14 mouse cellular contexts compared by ENCODE assay signal in the genomic region with DNA sequence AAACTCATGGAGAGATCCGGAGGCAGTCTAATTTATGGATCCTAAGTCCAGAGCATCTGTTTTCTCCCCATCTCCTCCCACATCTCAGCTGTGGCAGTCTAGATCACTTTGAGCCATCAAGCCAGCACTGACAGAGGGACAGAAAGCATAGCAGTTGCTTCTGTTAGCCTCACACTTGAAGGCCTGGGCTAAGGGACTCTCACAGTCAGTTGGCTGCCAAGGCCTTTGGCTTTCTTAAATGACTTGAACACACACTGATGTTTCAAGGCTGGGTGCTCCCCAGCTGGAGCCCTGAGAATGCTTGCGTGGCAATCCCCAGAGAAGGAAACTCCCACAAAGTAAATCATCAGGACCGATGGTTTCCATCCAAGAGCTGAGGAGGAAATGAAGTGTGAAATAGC. TPM values are rescaled to one million over a fixed set of nuclear protein-coding genes. Genes with fewer than 3 reads are reported as not detected.
DNase-seq lines count a peak whose midpoint lies in the region; ATAC-seq and TF ChIP-seq lines count a peak whose summit lies in the region.
"Had no signal": no experiment of that assay in that cellular context is flagged by ENCODE, and none has a peak within 500 bp of the region (broad histone marks: within the 10 kb centered on the region; RNA-seq: fewer than 3 reads in every experiment).

No protein-coding gene starts in this region.

- H3K4me1 ChIP-seq in CH12.LX (ENCODE audit: control insufficient read depth in 1 of 2, insufficient read depth in 2 of 2): peaks cover 0 to 8% of the 10 kb centered on the region in 2 experiments; a peak in 2 of 4 replicates
- H3K4me1 ChIP-seq in limb, embryonic 11.5 days (ENCODE audit: control insufficient read depth, insufficient read depth, low read length): no peaks in the 10 kb centered on the region; the same call in 1 of the 2 replicates
- 0 out of 2 replicates have a peak, but pooled peaks cover 3% of the 10 kb centered on the region for H3K4me1 ChIP-seq in forebrain, embryonic 10.5 days

- POLR2A ChIA-PET in Patski (lab: Charles Lee): no interaction called here

- H3K27ac ChIP-seq in CH12.LX (ENCODE audit: insufficient read depth, low read depth): no peak overlapping the region
- no peak overlapping the region for H3K27ac ChIP-seq in layer of hippocampus, adult 2 months
- H3K27ac ChIP-seq in limb, embryonic 11.5 days (replicated peaks; ENCODE audit: low read depth, low read length): no peak overlapping the region
- H3K27ac ChIP-seq in forebrain, embryonic 10.5 days: no peak overlapping the region
- H3K27ac ChIP-seq: liver, embryonic 14.5 days had no signal

- TF ChIP-seq POLR2A in CH12.LX (IDR thresholded peaks at IDR 0.05; ENCODE audit: low read depth, low read length): no peak

- WGBS in limb, embryonic 11.5 days: 78% methylated on average over 3 of the region's 3 CpGs
- 85% methylated on average over 3 of the region's 3 CpGs for WGBS in forebrain, embryonic 10.5 days

- no peak for TF ChIP-seq EP300 in CH12.LX (IDR thresholded peaks at IDR 0.05; ENCODE audit: low read length)

- H3K9me3 ChIP-seq in CH12.LX (replicated peaks; ENCODE audit: low read length): no peaks in the 10 kb centered on the region
- H3K9me3 ChIP-seq in limb, embryonic 11.5 days (ENCODE audit: control insufficient read depth, low read length): no peaks in the 10 kb centered on the region
- no peaks in the 10 kb centered on the region for H3K9me3 ChIP-seq in forebrain, embryonic 10.5 days

- ATAC-seq in Patski: peak; percentile 28
- no peak for ATAC-seq in limb, embryonic 11.5 days (ENCODE audit: insufficient number of reproducible peaks, low FRiP score, low TSS enrichment, low read depth)
- ATAC-seq: midbrain, embryonic 16.5 days had no signal

- H3K4me3 ChIP-seq in CH12.LX (replicated peaks in 1 of 3; ENCODE audit: low read depth in 2 of 3, low read length in 2 of 3, poor library complexity in 1 of 3): no peak overlapping the region
- no peak overlapping the region for H3K4me3 ChIP-seq in layer of hippocampus, adult 2 months
- no peak overlapping the region for H3K4me3 ChIP-seq in limb, embryonic 11.5 days (ENCODE audit: low read depth, low read length)
- no peak overlapping the region for H3K4me3 ChIP-seq in forebrain, embryonic 10.5 days
- H3K4me3 ChIP-seq: erythroblast, embryonic 14.5 days had no signal

- DNase-seq in CH12.LX (ENCODE audit: extremely low read depth): peak; percentile 2
- DNase-seq in Patski (ENCODE audit: low read depth, low spot score): peak; percentile 77
- DNase-seq in layer of hippocampus, adult 2 months (ENCODE audit: low spot score in 2 of 2): peak; percentile 17 to 69
- DNase-seq in limb, embryonic 11.5 days (ENCODE audit: low spot score): peak; percentile 17
- no peak for DNase-seq in cerebellum, adult 9-10 months
- DNase-seq in cerebellum, postnatal 14 days: no peak
- DNase-seq in forebrain, embryonic 10.5 days (ENCODE audit: extremely low spot score, low spot score): no peak
- DNase-seq: heart, postnatal 10 days; lung, postnatal 4 days had no signal

- in situ Hi-C loops in CH12.LX (cut with MboI; ENCODE audit: low pct_ligation_motif_present, low pct_unique_long_range_greater_than_20kb, low sequenced_read_pairs) (no loop called here), Patski (cut with MboI; ENCODE audit: low pct_unique_long_range_greater_than_20kb) (no loop called here)

- H3K36me3 ChIP-seq in CH12.LX (replicated peaks in 1 of 2; ENCODE audit: control insufficient read depth in 1 of 2, insufficient read depth in 1 of 2, low read length in 1 of 2): no peaks in the 10 kb centered on the region
- no peaks in the 10 kb centered on the region for H3K36me3 ChIP-seq in limb, embryonic 11.5 days (ENCODE audit: control insufficient read depth, insufficient read depth, low read length)
- H3K36me3 ChIP-seq in forebrain, embryonic 10.5 days (replicated peaks): no peaks in the 10 kb centered on the region

- H3K79me2 ChIP-seq in CH12.LX (replicated peaks; ENCODE audit: control insufficient read depth, extremely low read depth, insufficient read depth, poor library complexity, severe bottlenecking): no peaks in the 10 kb centered on the region

- dilution Hi-C loops in CH12.LX (cut with MboI; ENCODE audit: extremely low pct_ligation_motif_present, extremely low pct_unique_long_range_greater_than_20kb, low sequenced_read_pairs): no loop called here

- no peak for TF ChIP-seq RAD21 in CH12.LX (IDR thresholded peaks at IDR 0.05; ENCODE audit: low read depth, low read length)

- CTCF ChIA-PET in Patski (lab: Charles Lee): no interaction called here

- no peak overlapping the region for H3K9ac ChIP-seq in CH12.LX (ENCODE audit: insufficient read depth, low read depth)
- no peak overlapping the region for H3K9ac ChIP-seq in limb, embryonic 11.5 days (ENCODE audit: low read length)
- H3K9ac ChIP-seq: liver, embryonic 14.5 days had no signal

- no peak overlapping the region for H3K4me2 ChIP-seq in CH12.LX (ENCODE audit: insufficient read depth, low read depth, poor library complexity, severe bottlenecking)
- no peak overlapping the region for H3K4me2 ChIP-seq in limb, embryonic 11.5 days (ENCODE audit: low read depth, severe bottlenecking)

- TF ChIP-seq CTCF in CH12.LX (conservative IDR thresholded peaks at IDR 0.05 in 1 of 2, IDR thresholded peaks at IDR 0.05 in 1 of 2; ENCODE audit: low read depth in 2 of 2, low read length in 2 of 2): no peak
- TF ChIP-seq CTCF in Patski (IDR thresholded peaks at IDR 0.05): no peak
- TF ChIP-seq CTCF in layer of hippocampus, adult 2 months (conservative IDR thresholded peaks at IDR 0.05): no peak

- H3K27me3 ChIP-seq in CH12.LX (replicated peaks) (no peaks in the 10 kb centered on the region), Patski (peaks cover 3% of the 10 kb centered on the region)
- no peaks in the 10 kb centered on the region for H3K27me3 ChIP-seq in limb, embryonic 11.5 days (ENCODE audit: control insufficient read depth, insufficient read depth, low read length)
- no peaks in the 10 kb centered on the region for H3K27me3 ChIP-seq in forebrain, embryonic 10.5 days (ENCODE audit: poor library complexity, severe bottlenecking)

TF ChIP-seq in CH12.LX, 34 proteins besides CTCF, POLR2A, EP300 and RAD21:
- TF ChIP-seq MAZ (IDR thresholded peaks at IDR 0.05; ENCODE audit: low read depth, low read length): no peak
- TF ChIP-seq USF1 (IDR thresholded peaks at IDR 0.05; ENCODE audit: low read depth, low read length): no peak
- TF ChIP-seq NELFE (IDR thresholded peaks at IDR 0.05; ENCODE audit: low read depth, low read length): no peak
- no peak for TF ChIP-seq ZNF384 (IDR thresholded peaks at IDR 0.05; ENCODE audit: low read depth, low read length)
- TF ChIP-seq BHLHE40 (IDR thresholded peaks at IDR 0.05; ENCODE audit: low read depth, low read length): no peak

RNA-seq across cellular contexts. Expression of a gene that starts 52.4 kb away (rescaled TPM):
- total RNA-seq in CH12.LX (2012; rRNA removed) (1.8 and 2.1 TPM in 2 replicates), CH12.LX (2014; rRNA removed) (1.4 and 1.7 TPM in 2 replicates)
- polyA plus RNA-seq in CH12.LX (2012; ENCODE audit: insufficient read length, low read depth) (1.7 and 1.8 TPM in 2 replicates), Patski (2021) (0.13 TPM)
- total RNA-seq in layer of hippocampus, adult 2 months (2021): under 1 TPM; 0.44 to 0.81 TPM
- polyA plus RNA-seq in limb, embryonic 11.5 days (2014; fragmentation: Nextera tagmentation; extraction: Ambion mirVana): 50.7 and 55.2 TPM in 2 replicates
- polyA plus RNA-seq in forebrain, embryonic 10.5 days (2016; fragmentation: Nextera tagmentation; extraction: Ambion mirVana): 1.4 and 2.8 TPM in 2 replicates
- total RNA-seq: common myeloid progenitor, adult 5-6 weeks had no signal
- polyA plus RNA-seq: erythroblast, embryonic 14.5 days; small intestine, adult 2 months had no signal

Comparison
In these comparisons a context has a peak if more than half of its experiments do, and no peak if none do; other contexts are left out.
1. DNase-seq: peak in CH12.LX (single experiment), Patski (single experiment), layer of hippocampus, adult 2 months (2 of 2) and limb, embryonic 11.5 days (single experiment); none in cerebellum, adult 9-10 months (single experiment), cerebellum, postnatal 14 days (0 of 2) and forebrain, embryonic 10.5 days (single experiment).
2. RNA of a gene that starts 52.4 kb away (polyA plus RNA-seq): 50.7 to 55.2 TPM in limb, embryonic 11.5 days; 1.7 to 1.8 TPM in CH12.LX, 1.4 to 2.8 TPM in forebrain, embryonic 10.5 days and 0.13 TPM in Patski (single experiment); every median in the first group is over 10 times any median in the second.